Mouse (Mus musculus) C2C12 (cell line): ENCODE data around the gene Nap1l2.

ENCODE experiments used
- CTCF ChIP-seq: IDR thresholded peaks from one replicate; pipeline ENCODE4 v1.5.1; 2011; ENCODE audit not compliant: control insufficient read depth, insufficient read depth, insufficient read length
- USF1 ChIP-seq: IDR thresholded peaks from one replicate; pipeline ENCODE4 v1.6.1; 2011; ENCODE audit warnings: low read depth, mild to moderate bottlenecking, control low read depth, moderate library complexity

- TF ChIP-seq CTCF (no peak), USF1 (no peak)
Measured at GRCm38 (mm10) chrX:103179771-103180558, 6.5 kb downstream of the Nap1l2 start.
